Mouse (Mus musculus) heart, embryonic 14.5 days (tissue): ENCODE measurements around the gene Sae1. TPM values are rescaled to one million over a fixed set of nuclear protein-coding genes. Genes with fewer than 3 reads are reported as not detected.
"Not testable (repeated sequence)": the region's sequence is repeated elsewhere in the genome, so short reads cannot be mapped to it uniquely, and the experiment has no call there.

ENCODE experiments used
- ATAC-seq: fragments of 200-750 bp; cut with Nextera tagmentation; 2 replicates; pipeline ENCODE4 v1.8.0; 2017; ENCODE audit warnings: low read depth, moderate TSS enrichment; ENCODE audit not compliant: insufficient number of reproducible peaks, insufficient read depth, low FRiP score
- H3K27ac ChIP-seq, 2 experiments: fragments of 200-500 bp in 1 of 2; fragments of 300-500 bp in 1 of 2; sonication (generic) in 1 of 2; replicated peaks in 1 of 2; 2 replicates each; pipeline ENCODE4 v1.5.1; 2012 to 2014; ENCODE audit warnings: low read depth in 2 of 2, low read length in 2 of 2, control low read depth in 1 of 2, mild to moderate bottlenecking in 1 of 2, mixed read lengths in 1 of 2; ENCODE audit not compliant: control insufficient read depth in 1 of 2, insufficient read depth in 1 of 2
- H3K27me3 ChIP-seq: fragments of 300-500 bp; sonication (generic); 2 replicates; pipeline ENCODE4 v1.6.1; 2014; ENCODE audit warnings: mild to moderate bottlenecking, low read length, control low read depth; ENCODE audit not compliant: control insufficient read depth, insufficient read depth
- H3K36me3 ChIP-seq: fragments of 300-500 bp; sonication (generic); 2 replicates; pipeline ENCODE4 v1.6.1; 2014; ENCODE audit warnings: mild to moderate bottlenecking, control low read depth, low read length, mixed read lengths; ENCODE audit not compliant: control insufficient read depth, insufficient read depth
- H3K4me1 ChIP-seq, 2 experiments: fragments of 200-500 bp in 1 of 2; fragments of 300-500 bp in 1 of 2; sonication (generic) in 1 of 2; 2 replicates each; pipeline ENCODE4 v1.6.1; 2012 to 2014; ENCODE audit warnings: low read length in 2 of 2, control low read depth in 1 of 2, mixed read lengths in 1 of 2; ENCODE audit not compliant: control insufficient read depth in 2 of 2, insufficient read depth in 2 of 2
- H3K4me2 ChIP-seq: fragments of 300-500 bp; sonication (generic); 2 replicates; pipeline ENCODE4 v1.6.1; 2014; ENCODE audit warnings: mild to moderate bottlenecking, low read length
- H3K4me3 ChIP-seq, 2 experiments: fragments of 200-500 bp in 1 of 2; fragments of 300-500 bp in 1 of 2; sonication (generic) in 1 of 2; 2 replicates each; pipeline ENCODE4 v1.5.1; 2012 to 2014; ENCODE audit warnings: low read length in 2 of 2, mild to moderate bottlenecking in 2 of 2, control low read depth in 1 of 2, low read depth in 1 of 2, moderate library complexity in 1 of 2; ENCODE audit not compliant: control insufficient read depth in 1 of 2, insufficient read depth in 1 of 2
- H3K9ac ChIP-seq: fragments of 300-500 bp; sonication (generic); 2 replicates; pipeline ENCODE4 v1.6.1; 2014; ENCODE audit warnings: mild to moderate bottlenecking, low read length
- H3K9me3 ChIP-seq: fragments of 300-500 bp; sonication (generic); 2 replicates; pipeline ENCODE4 v1.6.1; 2016; ENCODE audit warnings: low read length, control low read depth; ENCODE audit not compliant: control insufficient read depth
- WGBS: fragments of 180-500 bp; shearing (Covaris S2); extraction: QIAGEN DNeasy Blood & Tissue Kit; methylation state at CpG from one replicate; pipeline ENCODE4 v1.1.7; 2014; 5-methylcytosine and 5-hydroxymethylcytosine counted together
- polyA plus RNA-seq: library from polyadenylated mRNA; unstranded; fragments of >200 nt; fragmentation: Nextera tagmentation; extraction: Ambion mirVana; gene quantifications from 2 replicates; pipeline ENCODE4 v1.2.1, GENCODE M21; 2014

Gene Sae1
- polyA plus RNA-seq, 1 experiment from 2014 or later: 179 TPM

DNA sequence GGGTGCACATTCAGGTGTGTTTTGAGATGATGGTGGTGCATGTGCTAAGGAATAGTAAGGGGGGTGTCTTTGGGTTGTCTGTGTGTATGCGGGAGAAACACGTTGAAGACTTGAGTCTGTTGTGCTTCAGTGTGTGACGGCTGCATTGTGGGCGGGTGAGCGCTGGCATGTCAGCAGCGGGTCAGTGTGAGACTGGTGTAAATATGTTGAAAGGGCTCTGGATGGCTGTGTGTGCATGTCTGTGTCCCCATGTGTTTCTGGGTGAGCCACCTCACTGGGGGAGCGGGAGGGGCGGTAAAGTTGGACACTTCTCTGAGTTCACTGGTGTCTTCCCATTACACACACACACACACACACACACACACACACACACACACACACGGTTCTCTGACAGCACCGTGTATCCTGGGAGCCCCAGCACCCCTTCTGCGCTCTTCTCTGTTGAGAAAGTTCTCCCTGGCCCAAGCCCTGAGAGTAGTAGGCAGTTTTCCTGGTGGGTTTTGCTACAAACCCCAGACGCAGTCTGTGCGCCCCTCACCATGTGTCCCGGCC, 76.1 kb downstream of the Sae1 start:
- Histone ChIP-seq H3K27ac (peak overlapping the region; percentile 99), H3K36me3 (peaks cover 3% of the 10 kb centered on the region; the same call in 1 of the 2 replicates), H3K9ac (peak overlapping the region; percentile 97), H3K27me3 (no peaks in the 10 kb centered on the region), H3K4me3 (peak overlapping the region; percentile 90 to 94), H3K4me2 (peak overlapping the region; percentile 98), H3K9me3 (no peaks in the 10 kb centered on the region), H3K4me1 (peaks cover 17 to 33% of the 10 kb centered on the region in 2 experiments)
- ATAC-seq: no peak
- 2% methylated on average over 14 of the region's 14 CpGs for WGBS

- Histone ChIP-seq H3K4me3 (peak overlapping the region; percentile 90 to 94), H3K36me3 (no peaks in the 10 kb centered on the region), H3K9ac (peak overlapping the region; percentile 97), H3K4me1 (peaks cover 17 to 33% of the 10 kb centered on the region in 2 experiments), H3K27me3 (no peaks in the 10 kb centered on the region), H3K27ac (peak overlapping the region in 1 of 2 experiments; percentile 99; a peak in 2 of 4 replicates), H3K4me2 (peak overlapping the region; percentile 98), H3K9me3 (no peaks in the 10 kb centered on the region)
- no peak for ATAC-seq
- under 1% methylated on average over 30 of the region's 31 CpGs for WGBS
These were observed 76.8 kb downstream of the Sae1 start for GRCm38 (mm10) chr7:16310521-16311452.

DNA sequence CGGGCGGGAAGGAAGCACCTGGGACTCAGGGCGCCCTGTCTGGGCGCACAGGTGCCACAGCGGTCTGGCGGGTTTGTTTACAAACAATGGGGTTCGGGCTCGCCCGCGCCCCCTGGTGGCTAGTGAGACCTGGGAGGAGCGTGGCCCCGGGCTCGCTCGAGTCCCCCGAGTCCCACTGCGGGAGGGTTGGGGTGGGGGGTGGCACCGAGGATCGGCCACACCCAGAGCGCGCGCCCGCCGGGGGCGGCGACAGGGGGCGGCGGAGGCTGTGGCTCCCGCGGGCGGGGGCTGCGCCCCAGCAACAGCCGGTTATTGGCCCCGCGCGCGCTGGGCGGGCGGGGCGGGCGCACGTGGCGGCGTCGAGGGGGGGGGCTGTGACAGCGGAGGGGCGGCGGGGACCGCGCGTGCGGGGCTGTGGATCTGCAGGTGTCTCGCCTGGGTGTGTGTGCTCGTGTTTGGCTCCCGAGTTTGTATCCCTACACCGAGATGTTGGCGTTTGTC, 77.5 kb downstream of the Sae1 start:
- Histone ChIP-seq H3K4me1 (peaks cover 17 to 33% of the 10 kb centered on the region in 2 experiments), H3K27me3 (no peaks in the 10 kb centered on the region), H3K36me3 (no peaks in the 10 kb centered on the region), H3K9me3 (no peaks in the 10 kb centered on the region), H3K9ac (peak overlapping the region; percentile 97), H3K4me3 (peak overlapping the region; percentile 90 to 94), H3K4me2 (peak overlapping the region; percentile 98), H3K27ac (peak overlapping the region; percentile 65 to 99; a peak in 3 of 4 replicates)
- peak; percentile 18 for ATAC-seq
- WGBS: under 1% methylated on average over 52 of the region's 56 CpGs

- Histone ChIP-seq H3K9me3 (no peaks in the 10 kb centered on the region), H3K27ac (peak overlapping the region; percentile 65 to 99), H3K36me3 (no peaks in the 10 kb centered on the region), H3K4me3 (peak overlapping the region; percentile 90 to 94), H3K27me3 (no peaks in the 10 kb centered on the region), H3K9ac (peak overlapping the region; percentile 97), H3K4me1 (peaks cover 16 to 33% of the 10 kb centered on the region in 2 experiments), H3K4me2 (peak overlapping the region; percentile 98)
- WGBS: under 1% methylated on average over 60 of the region's 61 CpGs
- ATAC-seq: peak; percentile 33
These were observed 78.1 kb downstream of the Sae1 start for GRCm38 (mm10) chr7:16309318-16310019.

DNA sequence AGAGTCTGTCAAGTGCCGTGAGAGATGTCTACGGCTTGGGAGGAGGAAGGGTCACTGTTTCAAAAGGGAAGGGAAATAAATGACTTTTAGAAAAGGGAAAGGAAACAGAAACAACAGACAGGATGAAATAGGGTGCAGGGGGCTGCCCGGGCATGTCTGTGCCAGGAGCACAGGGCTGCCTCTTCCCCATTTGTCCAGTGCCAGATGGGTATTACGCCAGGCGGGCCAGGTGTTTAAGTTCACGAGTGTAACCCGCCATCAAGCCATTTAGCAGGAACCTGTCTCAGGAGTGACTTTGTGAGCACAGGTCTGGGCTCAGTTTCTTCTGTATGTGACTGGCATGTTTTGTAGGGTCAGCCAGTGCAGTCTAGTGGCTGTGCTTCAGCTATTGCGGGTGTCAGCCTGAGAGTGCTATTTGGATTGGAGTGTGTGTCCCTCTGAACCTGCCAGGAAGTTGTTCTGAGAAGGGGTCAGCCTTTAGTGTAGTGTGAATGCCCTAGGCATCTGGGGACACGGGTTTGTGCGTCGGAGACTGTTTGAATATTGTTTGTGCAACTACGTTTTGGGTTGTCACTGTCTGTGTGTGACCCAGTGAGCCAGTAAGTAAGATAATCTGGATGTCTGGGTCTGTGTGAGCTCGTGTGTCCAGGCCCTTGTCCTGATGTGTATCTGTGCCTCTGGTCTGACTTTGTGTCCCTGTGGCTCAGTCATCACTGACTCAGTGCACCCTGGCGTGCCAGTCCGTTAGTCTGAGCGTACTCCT, 78.9 kb downstream of the Sae1 start:
- no peaks in the 10 kb centered on the region for H3K36me3 ChIP-seq
- H3K9ac ChIP-seq: peak overlapping the region; percentile 97
- ATAC-seq: no peak
- H3K4me1 ChIP-seq: peaks cover 13 to 29% of the 10 kb centered on the region in 2 experiments
- H3K9me3 ChIP-seq: no peaks in the 10 kb centered on the region
- H3K27ac ChIP-seq: peak overlapping the region; percentile 35 to 99
- WGBS: 41% methylated on average over 16 of the region's 16 CpGs
- no peaks in the 10 kb centered on the region for H3K27me3 ChIP-seq
- peak overlapping the region; percentile 90 to 94 for H3K4me3 ChIP-seq
- H3K4me2 ChIP-seq: peak overlapping the region; percentile 98

- Histone ChIP-seq H3K9ac (peak within 1 kb of the TSS; percentile 97), H3K27ac (peak within 1 kb of the TSS; percentile 35 to 99), H3K4me3 (peak within 1 kb of the TSS; percentile 90 to 94), H3K4me1 (peaks cover 10 to 24% of the 10 kb centered on the region in 2 experiments), H3K4me2 (peak within 1 kb of the TSS; percentile 98)
- 25% methylated on average over 1 of the region's 1 CpGs for WGBS
- H3K9me3 ChIP-seq, H3K27me3 ChIP-seq, ATAC-seq, H3K36me3 ChIP-seq: not testable (repeated sequence)
These were observed 79.5 kb downstream of the Sae1 start, which contains the start of gene Bbc3 for GRCm38 (mm10) chr7:16308093-16308492. Gene Bbc3, plus strand, starts transcription at chr7:16308393.
